Comparison of ENCODE assay signal across 25 mouse cellular contexts in genomic region chr15:73913436-73913835, GRCm38 (mm10).
"Had no signal": no experiment of that assay in that cellular context is flagged by ENCODE, and none has a peak within 500 bp of the region (broad histone marks: within the 10 kb centered on the region; RNA-seq: fewer than 3 reads in every experiment).

No protein-coding gene starts in this region.

- H3K9me3 ChIP-seq: hindbrain, embryonic 13.5 days; hindbrain, embryonic 15.5 days; kidney, embryonic 15.5 days; limb, embryonic 13.5 days; limb, embryonic 15.5 days; liver, embryonic 12.5 days had no signal

- H3K36me3 ChIP-seq: hindbrain, embryonic 13.5 days; hindbrain, embryonic 15.5 days; kidney, embryonic 15.5 days; limb, embryonic 13.5 days; limb, embryonic 15.5 days; liver, embryonic 12.5 days had no signal

- H3K4me3 ChIP-seq: heart, adult 2 months; hindbrain, embryonic 13.5 days; hindbrain, embryonic 15.5 days; kidney, embryonic 15.5 days; limb, embryonic 13.5 days; limb, embryonic 15.5 days; liver, embryonic 12.5 days had no signal

- H3K27ac ChIP-seq: heart, adult 2 months; hindbrain, embryonic 13.5 days; hindbrain, embryonic 15.5 days; hindbrain, postnatal 0 days; kidney, embryonic 15.5 days; kidney, postnatal 0 days; limb, embryonic 13.5 days; limb, embryonic 15.5 days; liver, embryonic 12.5 days; liver, embryonic 14.5 days had no signal

- H3K27me3 ChIP-seq: hindbrain, embryonic 13.5 days; hindbrain, embryonic 15.5 days; kidney, embryonic 15.5 days; limb, embryonic 13.5 days; limb, embryonic 15.5 days; liver, embryonic 12.5 days had no signal

- ATAC-seq: hindbrain, postnatal 0 days; intestine, embryonic 16.5 days; liver, embryonic 12.5 days had no signal

- DNase-seq: gastrocnemius, postnatal 14 days; gastrocnemius, postnatal 36 days; heart, adult 11 months; heart, adult 2 months; heart, postnatal 10 days; heart, postnatal 36 days; kidney, adult 11 months; kidney, adult 2 months; kidney, adult 9 months; kidney, postnatal 14 days; kidney, postnatal 36 days; layer of hippocampus, adult 9-11 months; layer of hippocampus, postnatal 36 days; left cerebral cortex, postnatal 4 days had no signal

- H3K4me1 ChIP-seq: hindbrain, embryonic 15.5 days; kidney, embryonic 15.5 days; limb, embryonic 13.5 days; limb, embryonic 15.5 days; liver, embryonic 12.5 days had no signal

- H3K9ac ChIP-seq: hindbrain, embryonic 13.5 days; hindbrain, embryonic 15.5 days; kidney, embryonic 15.5 days; limb, embryonic 13.5 days; limb, embryonic 15.5 days; liver, embryonic 12.5 days; liver, embryonic 14.5 days had no signal

- H3K4me2 ChIP-seq: heart, embryonic 11.5 days; hindbrain, embryonic 13.5 days; hindbrain, embryonic 15.5 days; kidney, embryonic 15.5 days; limb, embryonic 13.5 days; limb, embryonic 15.5 days; liver, embryonic 12.5 days had no signal
